Mouse (Mus musculus) erythroblast, embryonic 14.5 days (primary cell): ENCODE data around the gene Mcts2.

Source experiments
- GATA1 ChIP-seq: IDR thresholded peaks from 2 replicates; pipeline ENCODE4 v1.6.1; 2012; ENCODE audit warnings: low read length, inconsistent platforms, mixed read lengths
- TAL1 ChIP-seq: IDR thresholded peaks from 3 replicates; pipeline ENCODE4 v1.6.1; 2012; ENCODE audit warnings: low read length, inconsistent platforms, mixed read lengths

DNA sequence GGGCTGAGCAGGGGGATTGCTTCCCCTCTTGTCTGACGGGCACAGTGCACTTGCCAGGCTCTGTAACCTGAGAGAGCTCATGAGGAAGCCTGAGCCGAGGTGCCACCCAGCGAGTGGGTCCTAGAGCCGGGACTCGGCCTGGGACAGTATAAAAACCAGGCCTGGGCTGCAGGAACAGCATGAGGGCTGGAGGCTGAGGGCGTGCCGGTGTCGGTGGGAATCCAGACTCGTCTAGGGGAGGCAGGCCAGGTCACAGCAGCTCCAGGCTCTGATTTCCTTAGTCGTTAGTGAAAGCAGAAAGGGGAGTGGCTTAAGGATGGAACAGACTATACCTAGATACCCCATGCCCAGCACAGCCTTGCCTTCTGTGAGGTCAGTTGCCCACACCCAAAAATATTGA, 9.2 kb downstream of the Mcts2 start:
- no peak for TF ChIP-seq GATA1
- TF ChIP-seq TAL1 = no peak
